Mouse (Mus musculus): Measurements from ENCODE around the gene Reep3. TPM values are rescaled to one million over a fixed set of nuclear protein-coding genes. Genes with fewer than 3 reads are reported as not detected.

Gene Reep3
- polyA plus RNA-seq, 2 experiments = 35.0 to 41.3 TPM

GRCm38 (mm10) chr10:67111044-67111798 is 14.5 kb upstream of the Reep3 start:
- peak; percentile 39; the same call in 1 of the 2 replicates for ATAC-seq (ENCODE audit: low FRiP score, low read depth)
- H3K36me3 ChIP-seq (ENCODE audit: control insufficient read depth, insufficient read depth, low read length) = peaks cover 5% of the 10 kb centered on the region; the same call in 1 of the 2 replicates
- no peaks in the 10 kb centered on the region for H3K9me3 ChIP-seq (ENCODE audit: control insufficient read depth, low read length)
- H3K4me3 ChIP-seq (replicated peaks; ENCODE audit: low read length) = no peak overlapping the region
- H3K27me3 ChIP-seq (ENCODE audit: control insufficient read depth, insufficient read depth, low read length) = no peaks in the 10 kb centered on the region
- H3K27ac ChIP-seq (replicated peaks; ENCODE audit: low read depth, low read length) = no peak overlapping the region
- TF ChIP-seq POLR2A (IDR thresholded peaks at IDR 0.05; ENCODE audit: borderline replicate concordance, extremely low read depth, insufficient read depth, insufficient read length) = no peak
- no peak overlapping the region for H3K9ac ChIP-seq (ENCODE audit: low read depth, low read length, severe bottlenecking)
- H3K4me2 ChIP-seq (replicated peaks; ENCODE audit: low read depth, low read length, severe bottlenecking) = no peak overlapping the region
- 62% methylated on average over 14 of the region's 14 CpGs for WGBS
- DNase-seq (ENCODE audit: low spot score) = peak; percentile 18
- peaks cover 34% of the 10 kb centered on the region for H3K4me1 ChIP-seq (ENCODE audit: control insufficient read depth, insufficient read depth, low read length)

GRCm38 (mm10) chr10:67109635-67110034 is 12.9 kb upstream of the Reep3 start:
- no peak for ATAC-seq (ENCODE audit: low FRiP score, low read depth)
- TF ChIP-seq POLR2A (IDR thresholded peaks at IDR 0.05; ENCODE audit: borderline replicate concordance, extremely low read depth, insufficient read depth, insufficient read length) = no peak
- no peak overlapping the region for H3K4me3 ChIP-seq (replicated peaks; ENCODE audit: low read length)
- H3K9ac ChIP-seq (ENCODE audit: low read depth, low read length, severe bottlenecking) = no peak overlapping the region
- no peaks in the 10 kb centered on the region for H3K9me3 ChIP-seq (ENCODE audit: control insufficient read depth, low read length)
- peaks cover 23% of the 10 kb centered on the region for H3K4me1 ChIP-seq (ENCODE audit: control insufficient read depth, insufficient read depth, low read length)
- H3K27me3 ChIP-seq (ENCODE audit: control insufficient read depth, insufficient read depth, low read length) = no peaks in the 10 kb centered on the region
- no peak overlapping the region for H3K4me2 ChIP-seq (replicated peaks; ENCODE audit: low read depth, low read length, severe bottlenecking)
- no peak for DNase-seq (ENCODE audit: low spot score)
- no peak overlapping the region for H3K27ac ChIP-seq (replicated peaks; ENCODE audit: low read depth, low read length)
- peaks cover 5% of the 10 kb centered on the region; the same call in 1 of the 2 replicates for H3K36me3 ChIP-seq (ENCODE audit: control insufficient read depth, insufficient read depth, low read length)
- WGBS = 83% methylated on average over 5 of the region's 5 CpGs

GRCm38 (mm10) chr10:67108096-67108495 is 11.4 kb upstream of the Reep3 start:
- peaks cover 5% of the 10 kb centered on the region; the same call in 1 of the 2 replicates for H3K36me3 ChIP-seq (ENCODE audit: control insufficient read depth, insufficient read depth, low read length)
- WGBS = 81% methylated on average over 9 of the region's 9 CpGs
- ATAC-seq (ENCODE audit: low FRiP score, low read depth) = no peak
- H3K9ac ChIP-seq (ENCODE audit: low read depth, low read length, severe bottlenecking) = no peak overlapping the region
- no peak overlapping the region for H3K27ac ChIP-seq (replicated peaks; ENCODE audit: low read depth, low read length)
- DNase-seq (ENCODE audit: low spot score) = no peak
- peaks cover 25% of the 10 kb centered on the region for H3K4me1 ChIP-seq (ENCODE audit: control insufficient read depth, insufficient read depth, low read length)
- H3K27me3 ChIP-seq (ENCODE audit: control insufficient read depth, insufficient read depth, low read length) = no peaks in the 10 kb centered on the region
- H3K4me3 ChIP-seq (replicated peaks; ENCODE audit: low read length) = no peak overlapping the region
- H3K9me3 ChIP-seq (ENCODE audit: control insufficient read depth, low read length) = no peaks in the 10 kb centered on the region
- no peak overlapping the region for H3K4me2 ChIP-seq (replicated peaks; ENCODE audit: low read depth, low read length, severe bottlenecking)
- TF ChIP-seq POLR2A (IDR thresholded peaks at IDR 0.05; ENCODE audit: borderline replicate concordance, extremely low read depth, insufficient read depth, insufficient read length) = no peak

GRCm38 (mm10) chr10:67107017-67107761 is 10.4 kb upstream of the Reep3 start:
- TF ChIP-seq POLR2A (IDR thresholded peaks at IDR 0.05; ENCODE audit: borderline replicate concordance, extremely low read depth, insufficient read depth, insufficient read length) = no peak
- no peak overlapping the region for H3K27ac ChIP-seq (replicated peaks; ENCODE audit: low read depth, low read length)
- H3K4me1 ChIP-seq (ENCODE audit: control insufficient read depth, insufficient read depth, low read length) = peaks cover 35% of the 10 kb centered on the region
- H3K9me3 ChIP-seq (ENCODE audit: control insufficient read depth, low read length) = no peaks in the 10 kb centered on the region
- ATAC-seq (ENCODE audit: low FRiP score, low read depth) = no peak
- H3K36me3 ChIP-seq (ENCODE audit: control insufficient read depth, insufficient read depth, low read length) = peaks cover 5% of the 10 kb centered on the region; the same call in 1 of the 2 replicates
- DNase-seq (ENCODE audit: low spot score) = peak; percentile 9
- H3K27me3 ChIP-seq (ENCODE audit: control insufficient read depth, insufficient read depth, low read length) = no peaks in the 10 kb centered on the region
- H3K4me2 ChIP-seq (replicated peaks; ENCODE audit: low read depth, low read length, severe bottlenecking) = no peak overlapping the region
- no peak overlapping the region for H3K4me3 ChIP-seq (replicated peaks; ENCODE audit: low read length)
- no peak overlapping the region for H3K9ac ChIP-seq (ENCODE audit: low read depth, low read length, severe bottlenecking)
- 68% methylated on average over 9 of the region's 9 CpGs for WGBS

- Histone ChIP-seq H3K27ac (replicated peaks; ENCODE audit: low read depth, low read length) (no peak overlapping the region), H3K27me3 (ENCODE audit: control insufficient read depth, insufficient read depth, low read length) (no peaks in the 10 kb centered on the region), H3K4me2 (replicated peaks; ENCODE audit: low read depth, low read length, severe bottlenecking) (no peak overlapping the region), H3K9me3 (ENCODE audit: control insufficient read depth, low read length) (no peaks in the 10 kb centered on the region), H3K4me1 (ENCODE audit: control insufficient read depth, insufficient read depth, low read length) (peaks cover 42% of the 10 kb centered on the region), H3K9ac (ENCODE audit: low read depth, low read length, severe bottlenecking) (no peak overlapping the region), H3K36me3 (ENCODE audit: control insufficient read depth, insufficient read depth, low read length) (peaks cover 5% of the 10 kb centered on the region; the same call in 1 of the 2 replicates), H3K4me3 (replicated peaks; ENCODE audit: low read length) (no peak overlapping the region)
- WGBS = 67% methylated on average over 6 of the region's 6 CpGs
- TF ChIP-seq POLR2A (IDR thresholded peaks at IDR 0.05; ENCODE audit: borderline replicate concordance, extremely low read depth, insufficient read depth, insufficient read length) = no peak
- DNase-seq (ENCODE audit: low spot score) = no peak
- ATAC-seq (ENCODE audit: low FRiP score, low read depth) = no peak
Measured at GRCm38 (mm10) chr10:67106400-67106799, 9.7 kb upstream of the Reep3 start.

Data from limb, embryonic 14.5 days (tissue).